Mouse (Mus musculus): Measurements from ENCODE around the gene Flt3.

- TF ChIP-seq CTCF (IDR thresholded peaks at IDR 0.05; ENCODE audit: extremely low read depth, insufficient read depth, low read length) (no peak), POLR2A (IDR thresholded peaks at IDR 0.05; ENCODE audit: extremely low read depth, insufficient read depth, low read length) (no peak)
Observed at GRCm38 (mm10) chr5:147399843-147400504, at the start of gene Flt3.

Data from cortical plate, adult 2 months (tissue).